Mouse (Mus musculus) urinary bladder, postnatal 36 days (tissue): ENCODE results near the gene Gm14085.
A peak's percentile ranks its signal among the peaks of the same experiment; 100 is the strongest.

Experiments used
- DNase-seq, 2 experiments: peaks; one replicate each; pipeline ENCODE4 v3.0.0; 2022; ENCODE audit warnings: low spot score in 2 of 2, mixed read lengths in 1 of 2

Gm14085 gene

DNA sequence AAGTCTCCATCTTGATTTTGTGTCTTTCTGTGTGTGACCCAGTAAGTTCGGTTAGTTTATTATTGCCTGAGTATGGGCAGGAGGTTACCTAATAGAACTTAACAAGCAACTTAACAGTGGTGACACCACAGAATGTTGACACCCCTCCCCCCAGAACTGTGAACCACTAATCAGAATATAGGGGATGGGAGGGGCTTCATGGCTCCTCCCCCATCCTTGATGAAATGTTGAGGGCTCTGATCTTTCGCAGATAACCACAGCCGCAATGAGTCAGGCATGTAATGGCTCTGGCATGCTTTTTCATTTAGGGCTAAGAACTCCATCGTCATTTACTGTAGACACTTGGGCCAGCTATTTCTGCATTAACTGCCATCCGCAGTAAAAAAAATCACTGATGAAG is 76.5 kb downstream of the Gm14085 start:
- DNase-seq = no peak

- DNase-seq = no peak
These were observed 77.5 kb downstream of the Gm14085 start for GRCm38 (mm10) chr2:122562251-122562650.

DNA sequence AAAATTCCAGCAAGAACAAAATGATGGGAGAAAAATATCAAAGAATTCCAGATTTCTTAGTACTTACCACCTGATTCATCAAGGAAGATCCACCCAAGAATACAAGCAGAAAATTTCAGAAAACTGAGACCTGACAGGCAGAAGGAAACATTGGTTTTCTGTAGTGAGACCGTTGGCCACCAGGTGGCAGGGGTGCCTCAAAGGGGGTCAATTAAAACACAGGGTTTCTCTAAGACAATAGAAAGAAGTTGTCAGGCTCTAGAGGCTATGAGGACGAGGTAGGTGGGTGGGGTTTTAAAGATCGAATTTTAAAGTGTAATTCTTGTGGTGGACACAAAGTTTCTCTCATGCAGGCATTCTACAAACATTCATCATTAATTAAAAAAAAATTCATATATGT is 84.7 kb downstream of the Gm14085 start:
- DNase-seq = peak; percentile 35 to 54

GRCm38 (mm10) chr2:122570430-122570829 is 85.7 kb downstream of the Gm14085 start:
- no peak for DNase-seq

- DNase-seq = no peak
These were observed 86.6 kb downstream of the Gm14085 start for GRCm38 (mm10) chr2:122571326-122571725.

- DNase-seq = no peak
These were observed 87.7 kb downstream of the Gm14085 start for GRCm38 (mm10) chr2:122572438-122572837.

GRCm38 (mm10) chr2:122575470-122575869 is 90.7 kb downstream of the Gm14085 start:
- peak in 1 of 2 experiments; percentile 13 for DNase-seq

- no peak for DNase-seq
These were observed 91.6 kb downstream of the Gm14085 start for GRCm38 (mm10) chr2:122576295-122576694.

DNA sequence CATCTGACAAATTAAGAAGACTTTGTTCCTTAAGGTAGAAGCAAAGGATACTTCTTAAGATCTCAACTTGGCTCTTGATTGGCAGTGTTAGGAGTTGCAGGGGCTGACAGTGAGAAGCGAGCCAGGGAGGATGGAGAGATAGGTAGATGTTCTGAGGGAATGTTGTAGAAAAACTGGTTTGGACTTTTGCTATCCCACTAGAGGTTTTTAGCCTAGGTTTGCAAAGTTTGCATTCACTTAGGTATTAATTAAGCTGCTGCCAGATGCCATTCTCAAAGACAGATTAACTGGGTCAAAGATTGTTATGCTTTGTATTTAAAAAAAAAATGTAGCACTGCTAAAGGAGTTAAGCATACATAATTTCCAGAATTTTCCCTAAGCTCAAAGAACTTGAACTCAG is 92.6 kb downstream of the Gm14085 start:
- no peak for DNase-seq
